Mouse (Mus musculus): ENCODE measurements around the gene Pink1. TPM values are rescaled to one million over a fixed set of nuclear protein-coding genes. Genes with fewer than 3 reads are reported as not detected.

Gene Pink1
- total RNA-seq (2023), result 10 to 100 TPM; 42.4 to 49.5 TPM

GRCm38 (mm10) chr4:138326077-138326695 lies at the start of gene Pink1:
Pink1 (minus strand) TSS chr4:138326307.

GRCm38 (mm10) chr4:138367641-138368497 lies 41.8 kb upstream of the Pink1 start, which contains the start of gene Cda:
Cda (minus strand) TSS chr4:138367992.

GRCm38 (mm10) chr4:138304340-138305104 lies 21.6 kb downstream of the Pink1 start, which contains the start of gene Ddost:
Ddost (plus strand) TSS chr4:138304730.

Other genes starting within 250 kb of the Pink1 start
- 100 to 1,000 TPM; 202 to 204 TPM for gene Hp1bp3, start 110.0 kb downstream of the Pink1 start, total RNA-seq (2023)
- 1 to 10 TPM in 1 of 2 experiments, under 1 TPM in 1; 0.82 to 2.1 TPM for gene Sh2d5, start 75.9 kb downstream of the Pink1 start, total RNA-seq (2023)
- gene Kif17, start 75.9 kb downstream of the Pink1 start, total RNA-seq (2023), result not detected
- 10 to 100 TPM; 69.6 to 71.6 TPM for gene Ddost, start 21.6 kb downstream of the Pink1 start, total RNA-seq (2023)
- gene Cda, start 41.7 kb upstream of the Pink1 start, total RNA-seq (2023), result not detected
- gene Fam43b, start 70.2 kb upstream of the Pink1 start, total RNA-seq (2023), result not detected
- gene Mul1, start 108.4 kb upstream of the Pink1 start, total RNA-seq (2023), result 10 to 100 TPM; 36.1 to 38.8 TPM
- 1 to 10 TPM; 1.8 to 1.9 TPM for gene Camk2n1, start 128.0 kb upstream of the Pink1 start, total RNA-seq (2023)